21 mouse cellular contexts compared by ENCODE assay signal in the genomic region with DNA sequence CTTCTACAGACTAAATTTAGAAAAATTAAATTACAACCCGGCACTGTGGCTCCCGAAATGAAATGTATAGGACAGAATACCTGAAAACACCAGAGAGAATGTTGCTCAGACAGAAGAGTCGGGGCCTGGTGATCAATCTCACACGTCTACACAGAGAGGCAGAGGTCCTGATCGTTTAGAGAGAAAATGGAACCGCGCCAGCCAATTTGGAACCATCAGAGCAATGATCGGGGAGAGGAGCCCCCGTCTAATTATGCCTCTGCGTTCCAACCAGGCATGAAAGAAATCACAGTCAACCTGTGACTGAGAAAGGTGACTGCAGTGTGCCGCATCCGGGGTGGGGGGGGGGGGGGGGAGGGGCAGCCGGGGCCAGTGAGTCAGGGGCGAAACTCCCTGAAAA. TPM values are rescaled to one million over a fixed set of nuclear protein-coding genes. Genes with fewer than 3 reads are reported as not detected.
DNase-seq lines count a peak whose midpoint lies in the region; ATAC-seq and TF ChIP-seq lines count a peak whose summit lies in the region.
"Had no signal": no experiment of that assay in that cellular context is flagged by ENCODE, and none has a peak within 500 bp of the region (broad histone marks: within the 10 kb centered on the region; RNA-seq: fewer than 3 reads in every experiment).

No protein-coding gene starts in this region.

- ATAC-seq in forebrain, embryonic 14.5 days, result peak; percentile 37; the same call in 1 of the 2 replicates
- ATAC-seq in forebrain, postnatal 0 days, result no peak
- no peak for ATAC-seq in lung, embryonic 14.5 days (ENCODE audit: insufficient read depth)
- no peak for ATAC-seq in lung, postnatal 0 days
- ATAC-seq in stomach, embryonic 16.5 days (ENCODE audit: insufficient read depth, low FRiP score), result no peak
- ATAC-seq in stomach, postnatal 0 days (ENCODE audit: low FRiP score, low TSS enrichment), result no peak
- ATAC-seq: activated CD4-positive, CD25-positive, alpha-beta regulatory T cell, adult 4 months; Patski had no signal

- TF ChIP-seq EP300 in lung, postnatal 0 days (IDR thresholded peaks at IDR 0.05), result no peak
- TF ChIP-seq EP300 in stomach, postnatal 0 days (optimal IDR thresholded peaks at IDR 0.05), result no peak

- WGBS in forebrain, embryonic 14.5 days, result 37% methylated on average over 12 of the region's 14 CpGs
- 32% methylated on average over 14 of the region's 14 CpGs for whole genome bisulfite sequencing in forebrain, postnatal 0 days
- 25% methylated on average over 13 of the region's 14 CpGs for WGBS in lung, embryonic 14.5 days
- 33% methylated on average over 10 of the region's 14 CpGs for WGBS in lung, postnatal 0 days
- 36% methylated on average over 14 of the region's 14 CpGs for WGBS in stomach, embryonic 16.5 days
- 26% methylated on average over 12 of the region's 14 CpGs for WGBS in stomach, postnatal 0 days

- no peaks in the 10 kb centered on the region for H3K27me3 ChIP-seq in forebrain, embryonic 14.5 days (replicated peaks; ENCODE audit: control insufficient read depth, insufficient read depth, low read length)
- no peaks in the 10 kb centered on the region for H3K27me3 ChIP-seq in forebrain, postnatal 0 days (ENCODE audit: insufficient read depth, low read length)
- no peaks in the 10 kb centered on the region for H3K27me3 ChIP-seq in lung, embryonic 14.5 days (ENCODE audit: insufficient read depth, low read length)
- no peaks in the 10 kb centered on the region for H3K27me3 ChIP-seq in lung, postnatal 0 days (replicated peaks; ENCODE audit: insufficient read depth, low read length)
- H3K27me3 ChIP-seq in stomach, embryonic 16.5 days (ENCODE audit: control insufficient read depth, insufficient read depth, low read length), result no peaks in the 10 kb centered on the region
- no peaks in the 10 kb centered on the region for H3K27me3 ChIP-seq in stomach, postnatal 0 days (ENCODE audit: control insufficient read depth, insufficient read depth, low read length)
- H3K27me3 ChIP-seq: CH12.LX; embryonic facial prominence, embryonic 12.5 days; forebrain, embryonic 12.5 days; heart, embryonic 15.5 days had no signal

- no peaks in the 10 kb centered on the region for H3K4me1 ChIP-seq in forebrain, embryonic 14.5 days (ENCODE audit: control insufficient read depth, insufficient read depth, low read length)
- no peaks in the 10 kb centered on the region for H3K4me1 ChIP-seq in forebrain, postnatal 0 days (ENCODE audit: insufficient read depth)
- no peaks in the 10 kb centered on the region for H3K4me1 ChIP-seq in lung, embryonic 14.5 days (ENCODE audit: insufficient read depth)
- H3K4me1 ChIP-seq in lung, postnatal 0 days (ENCODE audit: insufficient read depth, low read depth, low read length), result no peaks in the 10 kb centered on the region
- H3K4me1 ChIP-seq in stomach, embryonic 16.5 days (ENCODE audit: control insufficient read depth, insufficient read depth, low read length), result no peaks in the 10 kb centered on the region
- H3K4me1 ChIP-seq in stomach, postnatal 0 days (replicated peaks; ENCODE audit: control insufficient read depth, insufficient read depth), result no peaks in the 10 kb centered on the region
- H3K4me1 ChIP-seq: embryonic facial prominence, embryonic 12.5 days; heart, embryonic 15.5 days had no signal

- no peak overlapping the region for H3K9ac ChIP-seq in forebrain, embryonic 14.5 days (ENCODE audit: low read length)
- H3K9ac ChIP-seq in forebrain, postnatal 0 days, result no peak overlapping the region
- H3K9ac ChIP-seq in lung, embryonic 14.5 days, result no peak overlapping the region; the same call in 1 of the 2 replicates
- no peak overlapping the region for H3K9ac ChIP-seq in lung, postnatal 0 days (replicated peaks; ENCODE audit: low read depth)
- no peak overlapping the region for H3K9ac ChIP-seq in stomach, embryonic 16.5 days (ENCODE audit: low read length)
- no peak overlapping the region for H3K9ac ChIP-seq in stomach, postnatal 0 days (ENCODE audit: low read length)
- H3K9ac ChIP-seq: embryonic facial prominence, embryonic 12.5 days; forebrain, embryonic 12.5 days; heart, embryonic 15.5 days; hindbrain, embryonic 14.5 days had no signal

- no peak overlapping the region for H3K27ac ChIP-seq in forebrain, embryonic 14.5 days (ENCODE audit: low read depth, low read length)
- no peak overlapping the region for H3K27ac ChIP-seq in forebrain, postnatal 0 days (ENCODE audit: low read depth, low read length)
- no peak overlapping the region for H3K27ac ChIP-seq in lung, embryonic 14.5 days (ENCODE audit: low read depth)
- H3K27ac ChIP-seq in lung, postnatal 0 days (ENCODE audit: low read length), result no peak overlapping the region
- H3K27ac ChIP-seq in stomach, embryonic 16.5 days (ENCODE audit: low read length), result no peak overlapping the region
- H3K27ac ChIP-seq in stomach, postnatal 0 days (replicated peaks), result no peak overlapping the region
- H3K27ac ChIP-seq: embryonic facial prominence, embryonic 12.5 days; forebrain, embryonic 12.5 days; heart, adult 2 months; heart, embryonic 15.5 days; hindbrain, embryonic 14.5 days had no signal

- DNase-seq in forebrain, embryonic 14.5 days (ENCODE audit: low spot score), result peak; percentile 61
- no peak for DNase-seq in forebrain, postnatal 0 days
- DNase-seq in lung, embryonic 14.5 days, result peak; percentile 8
- no peak for DNase-seq in lung, postnatal 0 days (ENCODE audit: low spot score)
- DNase-seq in stomach, postnatal 0 days (ENCODE audit: low spot score), result no peak
- DNase-seq: adrenal gland, adult 2 months; adrenal gland, postnatal 25 days; cerebellum, adult 8-10 months; cerebellum, postnatal 25 days; gastrocnemius, postnatal 14 days; heart, adult 2 months; heart, postnatal 14 days had no signal

- no peaks in the 10 kb centered on the region for H3K9me3 ChIP-seq in forebrain, embryonic 14.5 days (replicated peaks; ENCODE audit: control insufficient read depth, low read length)
- H3K9me3 ChIP-seq in forebrain, postnatal 0 days (ENCODE audit: low read length), result no peaks in the 10 kb centered on the region
- H3K9me3 ChIP-seq in lung, embryonic 14.5 days (ENCODE audit: low read depth, low read length), result no peaks in the 10 kb centered on the region
- no peaks in the 10 kb centered on the region for H3K9me3 ChIP-seq in lung, postnatal 0 days (ENCODE audit: low read length)
- H3K9me3 ChIP-seq in stomach, embryonic 16.5 days (replicated peaks; ENCODE audit: control insufficient read depth, low read length), result no peaks in the 10 kb centered on the region
- no peaks in the 10 kb centered on the region for H3K9me3 ChIP-seq in stomach, postnatal 0 days (ENCODE audit: control insufficient read depth, low read length)
- H3K9me3 ChIP-seq: embryonic facial prominence, embryonic 12.5 days; forebrain, embryonic 12.5 days; heart, embryonic 15.5 days had no signal

- H3K36me3 ChIP-seq in forebrain, embryonic 14.5 days (ENCODE audit: control insufficient read depth, insufficient read depth, low read length), result no peaks in the 10 kb centered on the region
- H3K36me3 ChIP-seq in forebrain, postnatal 0 days (ENCODE audit: insufficient read depth), result no peaks in the 10 kb centered on the region
- no peaks in the 10 kb centered on the region for H3K36me3 ChIP-seq in lung, embryonic 14.5 days (ENCODE audit: insufficient read depth)
- no peaks in the 10 kb centered on the region for H3K36me3 ChIP-seq in lung, postnatal 0 days (ENCODE audit: insufficient read depth, low read length)
- no peaks in the 10 kb centered on the region for H3K36me3 ChIP-seq in stomach, embryonic 16.5 days (ENCODE audit: control insufficient read depth, insufficient read depth, low read length)
- no peaks in the 10 kb centered on the region for H3K36me3 ChIP-seq in stomach, postnatal 0 days (ENCODE audit: control insufficient read depth, insufficient read depth, low read length)
- H3K36me3 ChIP-seq: embryonic facial prominence, embryonic 12.5 days; forebrain, embryonic 12.5 days; heart, embryonic 15.5 days had no signal

- H3K4me2 ChIP-seq in forebrain, embryonic 14.5 days (ENCODE audit: low read length), result no peak overlapping the region
- H3K4me2 ChIP-seq in forebrain, postnatal 0 days (ENCODE audit: low read depth), result no peak overlapping the region
- H3K4me2 ChIP-seq in lung, embryonic 14.5 days, result no peak overlapping the region
- no peak overlapping the region for H3K4me2 ChIP-seq in lung, postnatal 0 days (replicated peaks; ENCODE audit: low read depth, low read length)
- H3K4me2 ChIP-seq in stomach, embryonic 16.5 days (ENCODE audit: low read depth, low read length), result 0 out of 2 replicates have a peak overlapping the region, but pooled peaks have one; percentile 6
- no peak overlapping the region for H3K4me2 ChIP-seq in stomach, postnatal 0 days (replicated peaks; ENCODE audit: low read depth)
- H3K4me2 ChIP-seq: embryonic facial prominence, embryonic 12.5 days; forebrain, embryonic 12.5 days; heart, embryonic 11.5 days; heart, embryonic 15.5 days; hindbrain, embryonic 14.5 days had no signal

- no peak for TF ChIP-seq CTCF in forebrain, postnatal 0 days (IDR thresholded peaks at IDR 0.05; ENCODE audit: low read depth)
- no peak for TF ChIP-seq CTCF in lung, embryonic 14.5 days (IDR thresholded peaks at IDR 0.05; ENCODE audit: low read depth)
- no peak for TF ChIP-seq CTCF in lung, postnatal 0 days (IDR thresholded peaks at IDR 0.05)
- TF ChIP-seq CTCF in stomach, postnatal 0 days (IDR thresholded peaks at IDR 0.05; ENCODE audit: low read depth), result no peak

- no peak overlapping the region for H3K4me3 ChIP-seq in forebrain, embryonic 14.5 days (ENCODE audit: low read depth, low read length)
- no peak overlapping the region for H3K4me3 ChIP-seq in forebrain, postnatal 0 days (ENCODE audit: low read depth, low read length)
- H3K4me3 ChIP-seq in lung, embryonic 14.5 days (ENCODE audit: low read depth, low read length), result no peak overlapping the region
- H3K4me3 ChIP-seq in lung, postnatal 0 days (ENCODE audit: low read depth, low read length), result no peak overlapping the region
- no peak overlapping the region for H3K4me3 ChIP-seq in stomach, embryonic 16.5 days (replicated peaks; ENCODE audit: low read length)
- H3K4me3 ChIP-seq in stomach, postnatal 0 days (ENCODE audit: low read depth, low read length), result no peak overlapping the region
- H3K4me3 ChIP-seq: embryonic facial prominence, embryonic 12.5 days; forebrain, embryonic 12.5 days; heart, adult 2 months; heart, embryonic 15.5 days had no signal

RNA-seq across cellular contexts. Expression of a gene that starts 24.4 kb away (rescaled TPM):
- polyA plus RNA-seq in forebrain, embryonic 14.5 days (2014; fragmentation: Nextera tagmentation; extraction: Ambion mirVana), result 8.5 and 9.6 TPM in 2 replicates
- total RNA-seq in forebrain, postnatal 0 days (2014; rRNA removed), result 16.1 and 21.4 TPM in 2 replicates
- polyA plus RNA-seq in forebrain, postnatal 0 days (2015; fragmentation: Nextera tagmentation; extraction: Ambion mirVana), result 13.4 and 16.0 TPM in 2 replicates
- 2.8 and 2.9 TPM in 2 replicates for polyA plus RNA-seq in lung, embryonic 14.5 days (2014; fragmentation: Nextera tagmentation; extraction: Ambion mirVana)
- polyA plus RNA-seq in lung, postnatal 0 days (2015; fragmentation: Nextera tagmentation; extraction: Ambion mirVana), result 3.4 TPM in 2 replicates
- polyA plus RNA-seq in stomach, embryonic 16.5 days (2015; fragmentation: Nextera tagmentation; extraction: Ambion mirVana), result 4.0 and 4.3 TPM in 2 replicates
- polyA plus RNA-seq in stomach, postnatal 0 days (2015; fragmentation: Nextera tagmentation; extraction: Ambion mirVana), result 3.4 and 3.7 TPM in 2 replicates
- total RNA-seq: CH12.LX had no signal
- polyA plus RNA-seq: activated CD4-positive, CD25-positive, alpha-beta regulatory T cell, adult 4 months had no signal

Comparison
In these comparisons a context has a peak if more than half of its experiments do, and no peak if none do; other contexts are left out.
1. DNase-seq: peak in forebrain, embryonic 14.5 days (single experiment) and lung, embryonic 14.5 days (single experiment); none in forebrain, postnatal 0 days (single experiment), lung, postnatal 0 days (single experiment) and stomach, postnatal 0 days (single experiment).